Mouse (Mus musculus): ENCODE measurements around the gene Morn1. TPM values are rescaled to one million over a fixed set of nuclear protein-coding genes. Genes with fewer than 3 reads are reported as not detected.
"Not testable (repeated sequence)": the region's sequence is repeated elsewhere in the genome, so short reads cannot be mapped to it uniquely, and the experiment has no call there.

Morn1 gene
- polyA plus RNA-seq, 1 experiment from 2014 or later: 7.1 TPM

- peak; percentile 66 for ATAC-seq (ENCODE audit: low FRiP score)
- Histone ChIP-seq H3K4me1 (replicated peaks) (peaks cover 27% of the 10 kb centered on the region), H3K27ac (peak overlapping the region; percentile 79), H3K9ac (peak overlapping the region; percentile 53), H3K27me3 (0 out of 2 replicates have a peak, but pooled peaks cover 3% of the 10 kb centered on the region), H3K36me3 (peaks cover 29% of the 10 kb centered on the region), H3K4me2 (peak overlapping the region; percentile 80), H3K9me3 (no peaks in the 10 kb centered on the region), H3K4me3 (peak overlapping the region; percentile 66)
- 5% methylated on average over 15 of the region's 15 CpGs for WGBS
Measured at GRCm38 (mm10) chr4:155065970-155066833, 20.2 kb upstream of the Morn1 start.

DNA sequence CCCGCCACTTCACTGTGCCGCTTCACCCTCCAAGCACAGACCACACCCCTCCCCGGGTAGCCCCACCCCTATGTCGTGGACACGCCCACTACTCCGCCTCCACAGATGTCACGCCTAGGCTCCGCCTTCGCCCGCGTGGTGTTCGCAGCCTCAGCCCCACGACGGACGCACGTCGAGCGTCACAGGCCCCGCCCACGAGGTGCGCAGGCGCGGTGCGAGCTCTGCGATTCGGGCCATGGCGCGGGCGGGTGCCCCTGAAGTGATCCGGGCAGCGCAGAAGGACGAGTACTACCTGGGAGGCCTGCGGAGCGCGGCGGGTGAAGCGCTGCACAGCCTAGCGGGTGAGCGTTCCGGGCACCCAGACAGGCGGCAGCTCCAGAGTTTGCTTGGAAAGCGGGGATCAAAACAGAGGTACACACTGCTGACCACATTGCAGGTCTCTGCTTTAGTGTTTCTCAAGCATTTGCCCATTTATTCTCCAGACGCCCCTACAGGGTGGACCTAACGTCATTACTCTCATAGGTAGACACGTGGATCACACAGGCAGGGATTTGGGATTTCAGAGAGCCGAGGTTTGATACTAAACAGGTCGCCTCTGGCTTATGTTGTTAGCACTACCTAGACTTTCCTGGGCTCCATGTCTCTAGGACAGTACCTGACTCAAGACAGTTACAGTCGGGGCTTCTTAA lies 19.4 kb upstream of the Morn1 start, which contains the start of gene Pex10:
Gene Pex10, plus strand, starts transcription at position 183 of the 689 bp plus-strand sequence.
- H3K9me3 ChIP-seq: no peaks in the 10 kb centered on the region
- peak within 1 kb of the TSS; percentile 80 for H3K4me2 ChIP-seq
- H3K4me1 ChIP-seq (replicated peaks): peaks cover 22% of the 10 kb centered on the region
- peak within 1 kb of the TSS; percentile 66 for H3K4me3 ChIP-seq
- under 1% methylated on average over 48 of the region's 48 CpGs for WGBS
- peaks cover 37% of the 10 kb centered on the region for H3K36me3 ChIP-seq
- H3K9ac ChIP-seq: peak within 1 kb of the TSS; percentile 87
- peak; percentile 92 for ATAC-seq (ENCODE audit: low FRiP score)
- 0 out of 2 replicates have a peak, but pooled peaks cover 3% of the 10 kb centered on the region for H3K27me3 ChIP-seq
- peak within 1 kb of the TSS; percentile 79 for H3K27ac ChIP-seq

DNA sequence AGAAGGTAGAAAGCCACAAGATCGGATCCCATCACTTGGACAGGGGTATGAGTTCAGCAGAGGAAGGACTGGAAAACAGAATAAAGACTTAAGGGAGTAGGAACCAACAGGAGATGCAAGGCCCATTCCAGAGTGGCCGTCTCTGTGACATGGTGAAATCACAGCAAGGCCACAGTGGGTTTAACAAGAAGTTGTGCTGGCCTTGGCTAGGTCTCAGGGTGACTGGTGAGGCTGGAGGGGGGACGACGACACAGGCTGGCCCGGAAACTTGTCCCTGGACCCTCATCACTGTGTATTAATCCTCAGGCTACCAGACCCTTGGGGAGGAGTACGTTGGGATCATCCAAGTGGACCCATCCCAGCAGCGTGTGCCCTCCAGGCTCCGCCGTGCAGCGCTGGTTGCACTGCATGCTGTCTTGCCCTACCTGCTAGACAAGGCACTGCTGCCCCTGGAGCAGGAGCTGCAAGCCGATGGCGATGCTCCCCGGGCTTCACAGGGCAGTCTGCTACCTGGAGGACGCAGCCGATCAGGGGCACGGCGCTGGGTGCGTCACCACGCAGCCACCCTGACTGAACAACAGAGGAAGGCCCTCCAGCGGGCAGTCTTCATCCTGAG lies 17.9 kb upstream of the Morn1 start:
- 0 out of 2 replicates have a peak, but pooled peaks cover 3% of the 10 kb centered on the region for H3K27me3 ChIP-seq
- peaks cover 50% of the 10 kb centered on the region for H3K36me3 ChIP-seq
- no peak overlapping the region for H3K27ac ChIP-seq
- H3K9me3 ChIP-seq: no peaks in the 10 kb centered on the region
- ATAC-seq (ENCODE audit: low FRiP score): no peak
- H3K4me1 ChIP-seq (replicated peaks): peaks cover 22% of the 10 kb centered on the region
- H3K4me3 ChIP-seq: no peak overlapping the region
- no peak overlapping the region for H3K4me2 ChIP-seq
- 95% methylated on average over 20 of the region's 20 CpGs for WGBS
- no peak overlapping the region for H3K9ac ChIP-seq

DNA sequence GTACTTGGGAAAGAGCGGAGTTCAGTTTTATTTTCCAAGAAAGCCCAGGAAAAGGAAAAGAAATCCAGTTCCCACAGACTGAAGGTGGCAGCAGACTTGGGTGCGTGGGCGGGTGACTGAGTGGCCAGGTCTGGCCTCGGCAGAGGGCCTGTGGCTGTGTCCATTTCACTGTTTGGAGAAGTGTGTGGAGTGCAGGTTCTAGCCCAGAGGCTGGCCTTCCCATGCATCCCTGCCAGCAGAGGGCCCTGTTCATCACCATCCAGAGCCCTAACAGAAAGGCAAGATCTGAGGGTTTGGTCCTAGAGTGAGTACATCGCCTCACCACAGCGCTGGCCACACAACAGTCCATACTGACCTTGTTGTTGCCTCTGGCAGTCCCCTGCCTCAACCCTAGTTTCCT lies 17.2 kb upstream of the Morn1 start:
- Histone ChIP-seq H3K4me1 (replicated peaks) (peaks cover 22% of the 10 kb centered on the region), H3K4me2 (no peak overlapping the region), H3K27me3 (0 out of 2 replicates have a peak, but pooled peaks cover under 1% of the 10 kb centered on the region), H3K36me3 (peaks cover 57% of the 10 kb centered on the region), H3K27ac (no peak overlapping the region), H3K4me3 (no peak overlapping the region), H3K9me3 (no peaks in the 10 kb centered on the region), H3K9ac (peak overlapping the region; percentile 43; the same call in 1 of the 2 replicates)
- 84% methylated on average over 6 of the region's 6 CpGs for WGBS
- no peak for ATAC-seq (ENCODE audit: low FRiP score)

- Histone ChIP-seq H3K9me3 (no peaks in the 10 kb centered on the region), H3K4me1 (replicated peaks) (peaks cover 22% of the 10 kb centered on the region), H3K27me3 (no peaks in the 10 kb centered on the region), H3K9ac (no peak overlapping the region), H3K4me2 (no peak overlapping the region), H3K36me3 (peaks cover 66% of the 10 kb centered on the region), H3K27ac (no peak overlapping the region), H3K4me3 (no peak overlapping the region)
- 95% methylated on average over 13 of the region's 13 CpGs for WGBS
- ATAC-seq (ENCODE audit: low FRiP score): no peak
Measured at GRCm38 (mm10) chr4:155070199-155070598, 16.2 kb upstream of the Morn1 start.

DNA sequence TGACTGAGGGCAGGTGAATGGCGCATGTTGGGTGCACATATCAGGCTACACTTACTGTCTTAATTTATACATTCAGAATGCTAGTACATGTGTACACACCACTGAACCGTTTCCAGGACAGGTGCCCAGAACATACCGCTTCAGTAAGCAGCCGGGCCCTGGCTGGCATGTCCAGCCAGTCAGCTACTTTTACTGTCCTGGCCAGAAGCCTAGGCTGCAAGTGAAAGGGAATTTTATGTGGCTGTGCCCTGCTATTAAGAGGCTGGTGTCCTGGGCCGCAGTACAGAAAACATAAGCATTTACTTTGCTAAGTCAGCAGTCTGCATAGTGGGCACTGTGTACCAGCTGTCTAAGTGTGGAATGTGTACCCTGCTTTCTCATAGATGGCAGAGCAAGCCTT lies 15.5 kb upstream of the Morn1 start:
- no peak overlapping the region for H3K27ac ChIP-seq
- 93% methylated on average over 5 of the region's 5 CpGs for WGBS
- no peaks in the 10 kb centered on the region for H3K9me3 ChIP-seq
- peaks cover 74% of the 10 kb centered on the region for H3K36me3 ChIP-seq
- H3K4me3 ChIP-seq: no peak overlapping the region
- H3K4me2 ChIP-seq: no peak overlapping the region
- H3K4me1 ChIP-seq (replicated peaks): peaks cover 20% of the 10 kb centered on the region
- no peaks in the 10 kb centered on the region for H3K27me3 ChIP-seq
- no peak for ATAC-seq (ENCODE audit: low FRiP score)
- 0 out of 2 replicates have a peak overlapping the region, but pooled peaks have one; percentile 10 for H3K9ac ChIP-seq

DNA sequence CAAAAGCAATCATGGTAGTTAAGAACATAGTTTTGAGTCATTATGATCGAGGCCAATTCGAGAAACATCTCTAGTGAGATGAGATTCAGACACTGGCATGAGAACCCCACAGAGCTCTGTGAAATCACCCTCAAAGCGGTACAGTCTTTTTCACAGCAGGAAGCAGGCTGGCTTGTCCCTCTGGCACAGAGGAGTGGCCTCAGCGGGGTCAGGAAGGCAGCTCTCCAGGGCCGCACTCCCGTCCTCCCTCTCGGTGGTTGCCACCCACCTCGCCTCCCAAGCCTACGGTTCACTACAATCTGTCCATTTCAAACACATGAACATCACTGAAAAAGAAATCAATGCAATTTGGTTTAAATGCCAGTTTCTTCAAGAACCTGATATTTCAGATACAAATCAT lies 12.0 kb upstream of the Morn1 start:
- H3K4me2 ChIP-seq: no peak overlapping the region
- no peaks in the 10 kb centered on the region for H3K27me3 ChIP-seq
- H3K4me1 ChIP-seq (replicated peaks): no peaks in the 10 kb centered on the region
- H3K27ac ChIP-seq: no peak overlapping the region
- no peak for ATAC-seq (ENCODE audit: low FRiP score)
- H3K4me3 ChIP-seq: no peak overlapping the region
- H3K9me3 ChIP-seq: no peaks in the 10 kb centered on the region
- H3K36me3 ChIP-seq: peaks cover 93% of the 10 kb centered on the region
- WGBS: 72% methylated on average over 9 of the region's 9 CpGs
- H3K9ac ChIP-seq: no peak overlapping the region

- H3K27ac ChIP-seq: no peak overlapping the region
- no peaks in the 10 kb centered on the region for H3K4me1 ChIP-seq (replicated peaks)
- no peaks in the 10 kb centered on the region for H3K27me3 ChIP-seq
- H3K9me3 ChIP-seq: no peaks in the 10 kb centered on the region
- ATAC-seq (ENCODE audit: low FRiP score): no peak
- H3K9ac ChIP-seq: no peak overlapping the region
- H3K36me3 ChIP-seq: peaks cover 93% of the 10 kb centered on the region
- no peak overlapping the region for H3K4me2 ChIP-seq
- no peak overlapping the region for H3K4me3 ChIP-seq
- WGBS: 89% methylated on average over 9 of the region's 9 CpGs
Measured at GRCm38 (mm10) chr4:155075137-155075536, 11.2 kb upstream of the Morn1 start.

DNA sequence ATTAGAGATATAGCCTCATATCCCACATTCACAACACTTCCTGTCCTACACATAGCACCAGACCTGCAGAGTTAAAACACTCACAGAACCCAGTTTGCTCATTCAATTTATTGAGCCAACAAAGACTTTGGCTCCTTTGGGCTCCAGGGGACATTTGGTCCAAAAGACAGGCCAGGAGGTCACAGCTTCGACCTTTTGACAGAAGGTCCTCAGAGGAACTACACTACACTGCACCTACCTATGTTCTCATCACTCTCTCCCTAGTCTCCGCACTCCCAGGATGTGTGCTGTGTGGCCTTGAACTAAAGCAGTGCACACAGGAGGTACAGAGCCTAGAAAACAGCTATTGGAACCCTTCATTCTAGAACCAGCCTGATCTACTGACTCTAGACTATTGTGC lies 10.6 kb upstream of the Morn1 start:
- Histone ChIP-seq H3K27me3 (no peaks in the 10 kb centered on the region), H3K36me3 (peaks cover 92% of the 10 kb centered on the region), H3K4me2 (no peak overlapping the region), H3K4me3 (no peak overlapping the region), H3K9me3 (no peaks in the 10 kb centered on the region), H3K4me1 (replicated peaks) (no peaks in the 10 kb centered on the region), H3K27ac (no peak overlapping the region), H3K9ac (no peak overlapping the region)
- WGBS: 95% methylated on average over 2 of the region's 2 CpGs
- no peak for ATAC-seq (ENCODE audit: low FRiP score)

GRCm38 (mm10) chr4:155076677-155077076 lies 9.7 kb upstream of the Morn1 start:
- no peak for ATAC-seq (ENCODE audit: low FRiP score)
- no peaks in the 10 kb centered on the region for H3K4me1 ChIP-seq (replicated peaks)
- no peak overlapping the region for H3K9ac ChIP-seq
- H3K36me3 ChIP-seq: peaks cover 90% of the 10 kb centered on the region
- H3K27ac ChIP-seq: no peak overlapping the region
- no peak overlapping the region for H3K4me2 ChIP-seq
- WGBS: 90% methylated on average over 9 of the region's 9 CpGs
- no peaks in the 10 kb centered on the region for H3K9me3 ChIP-seq
- H3K4me3 ChIP-seq: no peak overlapping the region
- no peaks in the 10 kb centered on the region for H3K27me3 ChIP-seq

GRCm38 (mm10) chr4:155078808-155079207 lies 7.6 kb upstream of the Morn1 start:
- not testable (repeated sequence) for H3K27me3 ChIP-seq; H3K9ac ChIP-seq; H3K27ac ChIP-seq; H3K4me2 ChIP-seq; H3K9me3 ChIP-seq; H3K4me3 ChIP-seq; ATAC-seq (ENCODE audit: low FRiP score)
- Histone ChIP-seq H3K4me1 (replicated peaks) (peaks cover 11% of the 10 kb centered on the region), H3K36me3 (peaks cover 86% of the 10 kb centered on the region)
- 90% methylated on average over 10 of the region's 10 CpGs for WGBS

DNA sequence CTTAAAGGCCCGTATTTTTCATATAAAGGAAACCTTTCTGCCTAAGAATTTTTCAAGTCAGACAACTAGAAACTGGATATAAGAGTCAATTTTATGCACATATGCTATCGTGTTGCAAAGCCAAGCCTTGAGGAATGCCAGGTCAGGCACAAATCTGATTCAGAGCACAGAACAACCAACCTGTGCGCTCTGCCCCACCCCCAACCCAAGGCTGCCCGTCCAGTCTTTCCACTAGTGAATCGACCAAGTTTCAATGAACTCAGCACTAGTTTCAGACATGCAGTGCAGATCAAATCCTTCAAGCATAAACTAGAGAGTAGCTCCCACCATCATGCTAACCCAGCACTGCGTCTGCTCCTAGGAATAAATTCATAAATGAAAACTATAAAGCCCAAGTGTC lies 6.7 kb upstream of the Morn1 start:
- 91% methylated on average over 6 of the region's 6 CpGs for WGBS
- no peak overlapping the region for H3K4me2 ChIP-seq
- no peaks in the 10 kb centered on the region for H3K27me3 ChIP-seq
- no peak overlapping the region for H3K4me3 ChIP-seq
- no peak overlapping the region for H3K9ac ChIP-seq
- no peaks in the 10 kb centered on the region for H3K9me3 ChIP-seq
- peaks cover 78% of the 10 kb centered on the region for H3K36me3 ChIP-seq
- peaks cover 20% of the 10 kb centered on the region for H3K4me1 ChIP-seq (replicated peaks)
- H3K27ac ChIP-seq: no peak overlapping the region
- no peak for ATAC-seq (ENCODE audit: low FRiP score)
